Mouse (Mus musculus) neural tube, embryonic 15.5 days (tissue): ENCODE results near the gene Unc5cl. TPM values are rescaled to one million over a fixed set of nuclear protein-coding genes. Genes with fewer than 3 reads are reported as not detected.

Experiments used
- ATAC-seq: fragments of 200-750 bp; cut with Nextera tagmentation; 2 replicates; pipeline ENCODE4 v1.8.0; 2017; ENCODE audit warnings: mild to moderate bottlenecking, moderate TSS enrichment, moderate library complexity; ENCODE audit not compliant: low FRiP score
- H3K27ac ChIP-seq: fragments of 300-500 bp; sonication (generic); replicated peaks from 2 replicates; pipeline ENCODE4 v1.5.1; 2015; ENCODE audit warnings: mild to moderate bottlenecking, inconsistent platforms
- H3K27me3 ChIP-seq: fragments of 300-500 bp; sonication (generic); replicated peaks from 2 replicates; pipeline ENCODE4 v1.6.1; 2015; ENCODE audit warnings: inconsistent platforms
- H3K36me3 ChIP-seq: fragments of 300-500 bp; sonication (generic); 2 replicates; pipeline ENCODE4 v1.6.1; 2015; ENCODE audit warnings: inconsistent platforms
- H3K4me1 ChIP-seq: fragments of 300-500 bp; sonication (generic); 2 replicates; pipeline ENCODE4 v1.6.1; 2015; ENCODE audit warnings: inconsistent platforms
- H3K4me2 ChIP-seq: fragments of 300-500 bp; sonication (generic); 2 replicates; pipeline ENCODE4 v1.6.1; 2015; ENCODE audit warnings: inconsistent platforms, mild to moderate bottlenecking, moderate library complexity
- H3K4me3 ChIP-seq: fragments of 300-500 bp; sonication (generic); replicated peaks from 2 replicates; pipeline ENCODE4 v1.5.1; 2015; ENCODE audit warnings: mild to moderate bottlenecking, inconsistent platforms
- H3K9ac ChIP-seq: fragments of 300-500 bp; sonication (generic); replicated peaks from 2 replicates; pipeline ENCODE4 v1.6.1; 2015; ENCODE audit warnings: mild to moderate bottlenecking, inconsistent platforms
- H3K9me3 ChIP-seq: fragments of 300-500 bp; sonication (generic); replicated peaks from 2 replicates; pipeline ENCODE4 v1.6.1; 2016; ENCODE audit warnings: inconsistent platforms
- WGBS: fragments of 180-500 bp; shearing (Covaris S2); methylation state at CpG from one replicate; pipeline ENCODE4 v1.1.7; 2015; ENCODE audit warnings: mixed read lengths; 5-methylcytosine and 5-hydroxymethylcytosine counted together
- polyA plus RNA-seq: library from polyadenylated mRNA; unstranded; fragments of >200 nt; fragmentation: Nextera tagmentation; extraction: Ambion mirVana; gene quantifications from 2 replicates; pipeline ENCODE4 v1.2.1, GENCODE M21; 2015

The Unc5cl gene
- polyA plus RNA-seq, 1 experiment from 2014 or later: 0.18 TPM

DNA sequence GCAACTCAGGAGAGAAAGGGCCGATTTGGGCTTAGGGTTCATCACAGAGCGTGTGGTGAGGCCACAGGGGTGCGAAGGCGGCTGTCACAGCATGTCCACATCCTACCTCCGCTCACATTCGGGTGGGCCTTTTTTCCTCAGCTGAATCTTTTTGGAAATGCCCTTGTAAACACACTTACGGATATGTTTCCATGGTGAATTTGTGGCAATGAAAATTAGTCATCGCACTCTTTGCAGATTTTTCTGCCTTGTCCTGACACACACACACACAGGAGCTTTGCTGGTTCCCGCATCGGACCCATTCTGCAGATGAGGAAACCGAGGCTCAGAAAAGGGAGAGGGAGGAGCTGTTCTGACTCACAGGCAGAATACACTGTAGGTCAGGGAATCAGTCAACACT, 91.3 kb downstream of the Unc5cl start:
- Histone ChIP-seq H3K4me3 (no peak overlapping the region), H3K36me3 (no peaks in the 10 kb centered on the region), H3K9me3 (no peaks in the 10 kb centered on the region), H3K4me2 (no peak overlapping the region), H3K9ac (no peak overlapping the region), H3K27ac (no peak overlapping the region), H3K27me3 (no peaks in the 10 kb centered on the region), H3K4me1 (peaks cover 16% of the 10 kb centered on the region)
- ATAC-seq: no peak
- WGBS: 96% methylated on average over 11 of the region's 11 CpGs

GRCm38 (mm10) chr17:48547668-48548067, 93.0 kb downstream of the Unc5cl start:
- no peak for ATAC-seq

DNA sequence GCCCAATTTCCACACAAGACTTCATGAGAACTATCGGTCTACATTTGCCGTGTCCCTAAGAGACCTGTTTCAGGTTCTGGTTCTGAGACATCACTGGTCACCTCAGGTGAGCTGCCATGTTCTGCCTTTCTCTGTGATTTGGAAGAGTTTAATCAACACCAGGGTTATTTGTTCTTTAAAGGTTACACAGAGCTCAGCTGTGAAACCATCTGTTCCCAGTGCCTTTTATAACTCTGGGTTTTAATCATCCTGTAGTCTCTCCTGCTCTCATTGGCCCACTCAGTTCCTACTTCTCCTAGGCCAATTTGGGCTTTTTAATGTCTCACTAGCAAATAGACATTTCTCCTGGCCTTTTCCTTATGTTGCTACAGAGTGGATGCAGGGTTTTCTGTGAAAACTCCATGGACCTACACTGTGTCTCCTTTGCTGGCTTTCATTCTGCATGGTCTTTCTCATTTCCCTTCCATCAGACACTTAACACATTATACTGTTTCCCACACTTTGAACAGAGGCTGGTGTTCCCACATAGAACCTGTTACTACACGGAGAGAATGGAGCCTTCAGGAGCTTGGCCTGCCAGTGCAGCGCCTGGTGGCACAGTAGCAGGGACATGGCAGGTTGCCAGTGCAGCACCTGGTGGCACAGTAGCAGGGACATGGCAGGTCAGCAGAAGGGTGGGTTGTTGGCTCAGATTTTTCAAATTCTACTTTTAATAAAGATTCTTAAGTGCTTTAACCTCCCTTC, 97.3 kb downstream of the Unc5cl start:
- H3K4me2 ChIP-seq: no peak overlapping the region
- no peaks in the 10 kb centered on the region for H3K36me3 ChIP-seq
- H3K9ac ChIP-seq: no peak overlapping the region
- no peaks in the 10 kb centered on the region for H3K27me3 ChIP-seq
- WGBS: 87% methylated on average over 4 of the region's 4 CpGs
- H3K27ac ChIP-seq: no peak overlapping the region
- H3K4me3 ChIP-seq: no peak overlapping the region
- ATAC-seq: no peak
- no peaks in the 10 kb centered on the region for H3K9me3 ChIP-seq
- no peaks in the 10 kb centered on the region for H3K4me1 ChIP-seq

More at GRCm38 (mm10) chr17:48547668-48548067, 93.0 kb downstream of the Unc5cl start:
- H3K4me3 ChIP-seq: no peak overlapping the region
- 81% methylated on average over 6 of the region's 6 CpGs for WGBS
- no peaks in the 10 kb centered on the region for H3K9me3 ChIP-seq
- H3K4me1 ChIP-seq: peaks cover 16% of the 10 kb centered on the region
- no peaks in the 10 kb centered on the region for H3K27me3 ChIP-seq
- H3K27ac ChIP-seq: no peak overlapping the region
- no peak overlapping the region for H3K9ac ChIP-seq
- no peaks in the 10 kb centered on the region for H3K36me3 ChIP-seq
- H3K4me2 ChIP-seq: no peak overlapping the region

DNA sequence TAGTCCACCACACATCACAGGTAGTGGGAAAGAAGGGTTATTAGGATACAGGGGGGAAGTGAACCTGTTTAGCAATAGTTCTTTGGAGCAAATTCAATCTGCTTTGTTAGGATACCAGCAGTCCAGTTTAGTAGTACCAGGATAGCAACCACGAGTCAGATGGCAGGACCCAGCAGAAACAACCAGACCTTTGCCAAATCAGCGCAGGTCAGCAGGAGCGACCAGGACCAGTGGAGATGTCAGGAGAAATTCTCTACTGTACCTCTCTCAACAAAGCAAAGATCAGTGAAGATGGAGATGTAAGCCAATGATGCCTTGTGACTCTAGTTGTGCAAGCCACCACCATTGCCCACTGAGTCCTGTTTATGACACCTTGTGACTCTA, 97.8 kb downstream of the Unc5cl start:
- WGBS: 89% methylated on average over 3 of the region's 3 CpGs
- Histone ChIP-seq H3K27me3 (no peaks in the 10 kb centered on the region), H3K9ac (no peak overlapping the region), H3K36me3 (no peaks in the 10 kb centered on the region), H3K9me3 (no peaks in the 10 kb centered on the region), H3K4me1 (no peaks in the 10 kb centered on the region), H3K4me2 (no peak overlapping the region), H3K27ac (no peak overlapping the region), H3K4me3 (no peak overlapping the region)
- ATAC-seq: no peak

DNA sequence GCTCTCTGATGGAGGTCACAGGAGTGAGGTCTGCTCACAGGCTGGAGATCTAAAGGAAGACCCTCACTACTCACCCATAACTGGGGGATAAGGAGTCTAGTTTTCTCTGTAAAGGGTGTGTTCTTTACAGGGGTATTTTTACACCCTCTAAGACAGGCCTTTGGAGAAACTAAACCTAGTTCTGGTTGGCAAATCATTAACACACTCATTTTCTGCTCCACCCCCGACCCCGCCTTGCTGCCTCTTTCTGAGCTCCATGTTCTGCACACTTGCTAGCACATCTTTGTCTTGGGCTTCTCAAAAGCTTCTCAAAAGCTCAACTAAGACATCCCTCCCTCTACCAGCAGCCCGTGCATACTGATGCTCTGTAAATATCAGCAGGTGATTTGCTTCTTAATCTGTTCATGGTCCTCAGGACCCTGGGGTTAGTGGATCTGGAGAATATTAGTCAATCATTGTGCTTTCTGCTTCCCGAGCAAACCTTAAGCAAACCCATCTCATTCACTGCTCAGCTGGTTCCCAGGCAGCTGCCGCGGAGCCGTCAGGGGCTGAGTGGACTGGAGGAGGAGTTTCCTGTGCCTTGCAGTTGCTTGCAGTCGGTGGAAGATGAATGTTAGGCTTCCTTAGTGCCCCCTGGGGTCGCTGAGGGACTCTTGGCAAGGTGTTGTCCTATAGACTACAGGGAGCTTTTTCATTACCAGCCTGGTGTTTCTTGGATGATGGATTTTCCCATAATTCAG, 101.7 kb downstream of the Unc5cl start:
- H3K9ac ChIP-seq: no peak overlapping the region
- no peaks in the 10 kb centered on the region for H3K4me1 ChIP-seq
- WGBS: 43% methylated on average over 9 of the region's 9 CpGs
- ATAC-seq: no peak
- no peaks in the 10 kb centered on the region for H3K9me3 ChIP-seq
- no peaks in the 10 kb centered on the region for H3K27me3 ChIP-seq
- no peaks in the 10 kb centered on the region for H3K36me3 ChIP-seq
- H3K4me2 ChIP-seq: no peak overlapping the region
- no peak overlapping the region for H3K4me3 ChIP-seq
- H3K27ac ChIP-seq: no peak overlapping the region

GRCm38 (mm10) chr17:48557823-48558715, 103.4 kb downstream of the Unc5cl start:
- Histone ChIP-seq H3K27me3 (no peaks in the 10 kb centered on the region), H3K36me3 (no peaks in the 10 kb centered on the region), H3K4me2 (no peak overlapping the region), H3K27ac (no peak overlapping the region), H3K9me3 (no peaks in the 10 kb centered on the region), H3K4me1 (no peaks in the 10 kb centered on the region), H3K9ac (no peak overlapping the region), H3K4me3 (no peak overlapping the region)
- 91% methylated on average over 7 of the region's 7 CpGs for WGBS
- ATAC-seq: no peak

DNA sequence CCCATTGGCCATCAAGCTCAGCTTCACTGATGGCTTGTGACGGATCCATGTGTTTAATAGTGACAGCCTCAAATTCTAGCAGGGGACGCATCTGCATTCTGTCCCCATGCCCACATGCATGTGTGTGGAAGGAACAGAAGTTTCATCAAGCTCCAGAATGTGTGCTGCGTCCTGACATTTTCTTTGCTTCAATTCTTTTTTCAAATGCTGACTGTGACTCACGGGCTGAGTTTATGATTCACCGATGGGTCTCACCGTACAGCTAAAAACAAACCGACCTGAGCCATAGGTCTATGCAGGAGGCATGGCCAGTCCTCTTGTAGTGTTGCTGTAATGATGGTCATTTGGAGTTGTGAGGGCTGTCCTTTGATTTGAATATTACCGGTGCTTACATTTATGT, 110.2 kb downstream of the Unc5cl start:
- H3K9me3 ChIP-seq: no peaks in the 10 kb centered on the region
- ATAC-seq: no peak
- no peak overlapping the region for H3K9ac ChIP-seq
- H3K27ac ChIP-seq: no peak overlapping the region
- H3K4me3 ChIP-seq: no peak overlapping the region
- no peaks in the 10 kb centered on the region for H3K27me3 ChIP-seq
- WGBS: 93% methylated on average over 8 of the region's 8 CpGs
- H3K4me1 ChIP-seq: no peaks in the 10 kb centered on the region
- H3K36me3 ChIP-seq: no peaks in the 10 kb centered on the region
- H3K4me2 ChIP-seq: no peak overlapping the region

- Histone ChIP-seq H3K4me2 (no peak overlapping the region), H3K27ac (no peak overlapping the region), H3K4me3 (no peak overlapping the region), H3K36me3 (no peaks in the 10 kb centered on the region), H3K9me3 (no peaks in the 10 kb centered on the region), H3K4me1 (no peaks in the 10 kb centered on the region), H3K9ac (no peak overlapping the region), H3K27me3 (no peaks in the 10 kb centered on the region)
- ATAC-seq: no peak
- WGBS: 89% methylated on average over 4 of the region's 4 CpGs
Observed at GRCm38 (mm10) chr17:48569656-48570055, 115.0 kb downstream of the Unc5cl start.

DNA sequence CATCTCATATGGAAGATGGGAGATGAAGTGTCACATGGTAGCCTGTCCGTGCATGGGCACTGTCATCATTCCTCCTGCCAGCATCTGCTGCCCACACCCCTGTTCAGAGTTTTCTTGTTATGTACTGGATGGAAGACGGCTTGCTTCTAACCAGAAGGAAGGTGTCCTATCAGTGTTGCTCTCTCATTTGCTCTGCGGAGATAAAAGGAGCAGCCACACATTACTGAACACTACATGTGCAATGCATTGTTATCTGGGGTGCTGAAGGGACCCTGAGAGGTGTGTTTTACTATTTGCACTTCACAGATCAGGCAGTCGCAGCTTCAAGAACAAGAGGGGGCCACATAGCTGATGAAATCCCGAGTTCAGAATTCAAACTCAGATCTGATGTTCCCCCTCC, 126.5 kb downstream of the Unc5cl start:
- H3K27ac ChIP-seq: no peak overlapping the region
- no peak for ATAC-seq
- no peaks in the 10 kb centered on the region for H3K36me3 ChIP-seq
- peaks cover 21% of the 10 kb centered on the region for H3K4me1 ChIP-seq
- no peak overlapping the region for H3K9ac ChIP-seq
- no peak overlapping the region for H3K4me3 ChIP-seq
- no peaks in the 10 kb centered on the region for H3K27me3 ChIP-seq
- H3K4me2 ChIP-seq: no peak overlapping the region
- 83% methylated on average over 5 of the region's 5 CpGs for WGBS
- H3K9me3 ChIP-seq: no peaks in the 10 kb centered on the region

DNA sequence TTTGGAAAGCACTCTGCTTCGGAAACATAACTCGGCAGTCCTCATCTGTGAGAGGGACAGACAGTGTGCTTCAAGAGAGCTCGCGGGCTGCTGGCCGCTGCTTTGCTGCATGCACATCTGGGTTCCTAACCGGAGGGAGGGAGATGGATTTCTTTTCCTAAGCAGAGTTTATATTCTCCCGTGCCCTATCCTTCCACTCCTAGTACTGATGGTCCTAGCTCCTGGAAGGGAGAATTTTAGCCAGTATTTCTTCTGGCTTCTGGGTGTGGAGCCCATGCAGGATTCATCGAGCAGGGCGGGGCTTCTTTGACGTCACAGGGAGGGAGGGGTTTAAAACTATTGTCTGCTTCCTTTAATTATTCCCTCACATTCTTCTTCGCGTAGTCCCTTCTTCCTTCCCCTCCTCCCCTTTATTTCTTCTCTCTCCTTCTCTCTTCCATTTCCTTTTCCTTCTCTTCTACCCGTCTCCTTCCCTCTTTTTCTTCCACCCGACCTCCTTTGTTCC, 127.8 kb downstream of the Unc5cl start:
- Histone ChIP-seq H3K4me1 (peaks cover 22% of the 10 kb centered on the region), H3K9ac (0 out of 2 replicates have a peak overlapping the region, but pooled peaks have one; percentile 18), H3K27ac (peak overlapping the region; percentile 58), H3K27me3 (no peaks in the 10 kb centered on the region), H3K4me2 (peak overlapping the region; percentile 49), H3K9me3 (no peaks in the 10 kb centered on the region), H3K36me3 (no peaks in the 10 kb centered on the region), H3K4me3 (peak overlapping the region; percentile 19; the same call in 1 of the 2 replicates)
- peak; percentile 39; the same call in 1 of the 2 replicates for ATAC-seq
- 39% methylated on average over 14 of the region's 14 CpGs for WGBS

DNA sequence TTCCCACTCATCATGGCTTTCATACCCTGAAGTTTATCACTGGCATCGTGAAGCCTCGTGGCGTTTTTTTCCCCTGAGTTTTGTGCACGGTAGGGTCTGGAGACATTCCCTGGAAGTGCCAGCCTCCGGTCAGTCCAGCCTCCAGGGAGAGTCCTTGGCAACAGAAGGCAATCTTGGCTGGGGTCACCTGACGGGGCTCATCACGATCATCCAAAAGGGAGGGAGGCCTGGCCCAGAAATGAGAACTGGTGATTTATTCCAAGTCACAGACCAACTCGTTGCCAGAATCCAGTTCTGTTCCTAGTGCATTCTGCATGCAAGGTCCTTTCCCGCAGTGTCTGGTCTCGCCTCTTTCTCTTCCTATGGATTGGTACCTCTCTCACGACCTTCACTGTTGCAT, 128.7 kb downstream of the Unc5cl start:
- H3K27ac ChIP-seq: no peak overlapping the region
- 87% methylated on average over 11 of the region's 11 CpGs for WGBS
- no peaks in the 10 kb centered on the region for H3K27me3 ChIP-seq
- H3K36me3 ChIP-seq: no peaks in the 10 kb centered on the region
- H3K9me3 ChIP-seq: no peaks in the 10 kb centered on the region
- H3K4me2 ChIP-seq: no peak overlapping the region
- no peak overlapping the region for H3K9ac ChIP-seq
- ATAC-seq: no peak
- peaks cover 22% of the 10 kb centered on the region for H3K4me1 ChIP-seq
- no peak overlapping the region for H3K4me3 ChIP-seq
